Mouse (Mus musculus): ENCODE results near the gene Lgr5. TPM values are rescaled to one million over a fixed set of nuclear protein-coding genes. Genes with fewer than 3 reads are reported as not detected.

Lgr5 gene
- polyA plus RNA-seq, 1 experiment from 2014 or later = 0.73 TPM

DNA sequence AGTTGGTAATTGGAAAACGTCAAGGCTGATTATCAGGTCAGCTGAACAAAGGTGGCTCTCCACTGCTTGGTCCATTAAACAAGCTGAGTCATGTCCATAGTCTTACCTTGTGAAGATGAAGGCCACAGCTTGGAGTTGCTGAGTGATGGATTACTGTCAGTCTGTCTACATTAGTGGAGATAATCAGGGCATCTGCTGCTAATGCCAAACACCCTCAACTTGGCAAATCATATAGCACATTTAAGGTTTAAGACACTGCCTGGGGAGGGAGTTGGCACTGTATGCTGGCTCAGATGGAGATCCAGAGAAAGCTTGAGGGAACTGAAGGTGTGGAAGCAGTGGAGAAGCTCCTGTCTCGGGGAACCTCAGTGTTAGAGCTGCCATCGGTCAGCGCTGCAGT, 150.3 kb downstream of the Lgr5 start:
- H3K4me1 ChIP-seq (ENCODE audit: insufficient read depth) = no peaks in the 10 kb centered on the region
- no peak overlapping the region for H3K9ac ChIP-seq (replicated peaks)
- WGBS (ENCODE audit: insufficient replicate concordance) = 85% methylated on average over 4 of the region's 4 CpGs
- H3K9me3 ChIP-seq (ENCODE audit: low read length) = no peaks in the 10 kb centered on the region
- H3K4me2 ChIP-seq (ENCODE audit: low read depth, low read length) = no peak overlapping the region
- DNase-seq = no peak
- H3K27me3 ChIP-seq (ENCODE audit: insufficient read depth, low read length) = no peaks in the 10 kb centered on the region
- no peak for TF ChIP-seq EP300 (IDR thresholded peaks at IDR 0.05; ENCODE audit: low read depth)
- TF ChIP-seq CTCF (IDR thresholded peaks at IDR 0.05; ENCODE audit: low read depth) = no peak
- H3K36me3 ChIP-seq (replicated peaks; ENCODE audit: insufficient read depth, low read length) = peaks cover 17% of the 10 kb centered on the region
- no peak for ATAC-seq
- no peak overlapping the region for H3K4me3 ChIP-seq (ENCODE audit: low read depth, low read length)
- H3K27ac ChIP-seq (ENCODE audit: low read depth) = no peak overlapping the region

GRCm38 (mm10) chr10:115425351-115425750, 162.2 kb downstream of the Lgr5 start:
- Histone ChIP-seq H3K9me3 (ENCODE audit: low read length) (no peaks in the 10 kb centered on the region), H3K4me2 (ENCODE audit: low read depth, low read length) (no peak overlapping the region), H3K9ac (replicated peaks) (no peak overlapping the region), H3K4me3 (ENCODE audit: low read depth, low read length) (no peak overlapping the region), H3K4me1 (ENCODE audit: insufficient read depth) (no peaks in the 10 kb centered on the region), H3K27ac (ENCODE audit: low read depth) (no peak overlapping the region), H3K36me3 (replicated peaks; ENCODE audit: insufficient read depth, low read length) (peaks cover 72% of the 10 kb centered on the region), H3K27me3 (ENCODE audit: insufficient read depth, low read length) (no peaks in the 10 kb centered on the region)
- WGBS (ENCODE audit: insufficient replicate concordance) = 78% methylated on average over 2 of the region's 2 CpGs
- no peak for DNase-seq
- ATAC-seq = no peak
- no peak for TF ChIP-seq CTCF (IDR thresholded peaks at IDR 0.05; ENCODE audit: low read depth)

- H3K4me1 ChIP-seq (ENCODE audit: insufficient read depth) = no peaks in the 10 kb centered on the region
- H3K9me3 ChIP-seq (ENCODE audit: low read length) = no peaks in the 10 kb centered on the region
- no peak overlapping the region for H3K9ac ChIP-seq (replicated peaks)
- peaks cover 68% of the 10 kb centered on the region for H3K36me3 ChIP-seq (replicated peaks; ENCODE audit: insufficient read depth, low read length)
- TF ChIP-seq EP300 (IDR thresholded peaks at IDR 0.05; ENCODE audit: low read depth) = no peak
- no peak for TF ChIP-seq CTCF (IDR thresholded peaks at IDR 0.05; ENCODE audit: low read depth)
- ATAC-seq (no peak), DNase-seq (no peak)
- no peaks in the 10 kb centered on the region for H3K27me3 ChIP-seq (ENCODE audit: insufficient read depth, low read length)
- no peak overlapping the region for H3K27ac ChIP-seq (ENCODE audit: low read depth)
- H3K4me3 ChIP-seq (ENCODE audit: low read depth, low read length) = no peak overlapping the region
- 90% methylated on average over 4 of the region's 4 CpGs for WGBS (ENCODE audit: insufficient replicate concordance)
- no peak overlapping the region for H3K4me2 ChIP-seq (ENCODE audit: low read depth, low read length)
Measured at GRCm38 (mm10) chr10:115421976-115422375, 165.6 kb downstream of the Lgr5 start.

GRCm38 (mm10) chr10:115414056-115414455, 173.5 kb downstream of the Lgr5 start:
- Histone ChIP-seq H3K9me3 (ENCODE audit: low read length) (no peaks in the 10 kb centered on the region), H3K9ac (replicated peaks) (no peak overlapping the region), H3K4me2 (ENCODE audit: low read depth, low read length) (no peak overlapping the region), H3K4me3 (ENCODE audit: low read depth, low read length) (no peak overlapping the region), H3K27ac (ENCODE audit: low read depth) (no peak overlapping the region), H3K27me3 (ENCODE audit: insufficient read depth, low read length) (no peaks in the 10 kb centered on the region), H3K4me1 (ENCODE audit: insufficient read depth) (no peaks in the 10 kb centered on the region), H3K36me3 (replicated peaks; ENCODE audit: insufficient read depth, low read length) (peaks cover 83% of the 10 kb centered on the region)
- TF ChIP-seq EP300 (IDR thresholded peaks at IDR 0.05; ENCODE audit: low read depth) = no peak
- no peak for TF ChIP-seq CTCF (IDR thresholded peaks at IDR 0.05; ENCODE audit: low read depth)
- DNase-seq = no peak
- WGBS (ENCODE audit: insufficient replicate concordance) = 88% methylated on average over 3 of the region's 3 CpGs
- ATAC-seq = no peak

- H3K9me3 ChIP-seq (ENCODE audit: low read length) = no peaks in the 10 kb centered on the region
- TF ChIP-seq CTCF (IDR thresholded peaks at IDR 0.05; ENCODE audit: low read depth) = no peak
- TF ChIP-seq EP300 (IDR thresholded peaks at IDR 0.05; ENCODE audit: low read depth) = no peak
- H3K4me1 ChIP-seq (ENCODE audit: insufficient read depth) = no peaks in the 10 kb centered on the region
- H3K36me3 ChIP-seq (replicated peaks; ENCODE audit: insufficient read depth, low read length) = peaks cover 83% of the 10 kb centered on the region
- no peak overlapping the region for H3K4me3 ChIP-seq (ENCODE audit: low read depth, low read length)
- H3K27me3 ChIP-seq (ENCODE audit: insufficient read depth, low read length) = no peaks in the 10 kb centered on the region
- H3K4me2 ChIP-seq (ENCODE audit: low read depth, low read length) = no peak overlapping the region
- 93% methylated on average over 2 of the region's 2 CpGs for WGBS (ENCODE audit: insufficient replicate concordance)
- DNase-seq = no peak
- ATAC-seq = no peak
- H3K9ac ChIP-seq (replicated peaks) = no peak overlapping the region
- no peak overlapping the region for H3K27ac ChIP-seq (ENCODE audit: low read depth)
Measured at GRCm38 (mm10) chr10:115413496-115413895, 174.1 kb downstream of the Lgr5 start.

- H3K36me3 ChIP-seq (replicated peaks; ENCODE audit: insufficient read depth, low read length) = peaks cover 66% of the 10 kb centered on the region
- no peak overlapping the region for H3K4me3 ChIP-seq (ENCODE audit: low read depth, low read length)
- no peaks in the 10 kb centered on the region for H3K27me3 ChIP-seq (ENCODE audit: insufficient read depth, low read length)
- WGBS (ENCODE audit: insufficient replicate concordance) = 76% methylated on average over 6 of the region's 6 CpGs
- TF ChIP-seq EP300 (IDR thresholded peaks at IDR 0.05; ENCODE audit: low read depth) = no peak
- TF ChIP-seq CTCF (IDR thresholded peaks at IDR 0.05; ENCODE audit: low read depth) = peak; percentile 74
- H3K9me3 ChIP-seq (ENCODE audit: low read length) = no peaks in the 10 kb centered on the region
- no peak overlapping the region for H3K27ac ChIP-seq (ENCODE audit: low read depth)
- no peak overlapping the region for H3K9ac ChIP-seq (replicated peaks)
- peak; percentile 69 for DNase-seq
- H3K4me2 ChIP-seq (ENCODE audit: low read depth, low read length) = no peak overlapping the region
- no peak for ATAC-seq
- H3K4me1 ChIP-seq (ENCODE audit: insufficient read depth) = no peaks in the 10 kb centered on the region
Measured at GRCm38 (mm10) chr10:115406393-115406792, 181.2 kb downstream of the Lgr5 start.

Other genes with a start within 250 kb of the Lgr5 start
- 16.3 and 19.3 TPM in 2 replicates for gene Tmem19, start 225.3 kb downstream of the Lgr5 start, polyA plus RNA-seq (2015; fragmentation: Nextera tagmentation; extraction: Ambion mirVana)
- 5.0 and 5.5 TPM in 2 replicates for gene Thap2, start 203.3 kb downstream of the Lgr5 start, polyA plus RNA-seq (2015; fragmentation: Nextera tagmentation; extraction: Ambion mirVana)
- gene Zfc3h1, start 202.8 kb downstream of the Lgr5 start, polyA plus RNA-seq (2015; fragmentation: Nextera tagmentation; extraction: Ambion mirVana) = 4.9 and 5.0 TPM in 2 replicates
- 0.25 and 0.56 TPM in 2 replicates for gene A930009A15Rik, start 17.8 kb downstream of the Lgr5 start, polyA plus RNA-seq (2015; fragmentation: Nextera tagmentation; extraction: Ambion mirVana)
- 23.6 and 23.7 TPM in 2 replicates for gene Tspan8, start 229.1 kb upstream of the Lgr5 start, polyA plus RNA-seq (2015; fragmentation: Nextera tagmentation; extraction: Ambion mirVana)

Measured in liver, postnatal 0 days (tissue).